Mouse (Mus musculus): Measurements from ENCODE around the gene B4gat1.

- TF ChIP-seq CTCF (IDR thresholded peaks at IDR 0.05; ENCODE audit: low read depth) (no peak), EP300 (IDR thresholded peaks at IDR 0.05; ENCODE audit: low read depth) (no peak)
Observed at GRCm38 (mm10) chr19:5083961-5084833, 45.6 kb downstream of the B4gat1 start.
